Mouse (Mus musculus) CH12.LX (cell line): ENCODE measurements at regions not wholly inside any gene's neighbourhood (a gene's known extent, or its start where the extent isn't known, plus 50 kb on each side); places are given as distances from the start of the nearest gene placed in this dataset.

Experiments used
- DNase-seq: peaks from one replicate; pipeline ENCODE4 v3.0.0-alpha.2; 2013; ENCODE audit errors: extremely low read depth
- H3K27ac ChIP-seq: 2 replicates; pipeline ENCODE4 v1.5.1; 2012; ENCODE audit warnings: low read depth, mild to moderate bottlenecking, control low read depth, moderate library complexity; ENCODE audit not compliant: insufficient read depth
- H3K27me3 ChIP-seq: replicated peaks from 2 replicates; pipeline ENCODE3; 2012; ENCODE audit warnings: inconsistent platforms
- H3K36me3 ChIP-seq, 2 experiments: replicated peaks in 1 of 2; 2 replicates each; pipeline versions ENCODE3 to v1.6.1; 2012; ENCODE audit warnings: inconsistent platforms in 1 of 2, low read length in 1 of 2, mild to moderate bottlenecking in 1 of 2, mixed read lengths in 1 of 2, moderate library complexity in 1 of 2; ENCODE audit not compliant: control insufficient read depth in 1 of 2, insufficient read depth in 1 of 2
- H3K4me1 ChIP-seq, 2 experiments: 2 replicates each; pipeline ENCODE4 v1.6.1; 2012; ENCODE audit warnings: inconsistent platforms in 1 of 2, moderate library complexity in 1 of 2; ENCODE audit not compliant: insufficient read depth in 2 of 2, control insufficient read depth in 1 of 2
- H3K4me2 ChIP-seq: 2 replicates; pipeline ENCODE4 v1.6.1; 2012; ENCODE audit warnings: low read depth, mild to moderate bottlenecking, control low read depth; ENCODE audit not compliant: poor library complexity, insufficient read depth, severe bottlenecking
- H3K4me3 ChIP-seq, 3 experiments: fragments of 150-350 bp in 1 of 3; sonication (generic) in 1 of 3; replicated peaks in 1 of 3; 2 replicates each; pipeline versions ENCODE3 to v1.5.1; 2011 to 2012; ENCODE audit warnings: low read depth in 2 of 3, low read length in 2 of 3, mild to moderate bottlenecking in 2 of 3, moderate library complexity in 2 of 3, control low read depth in 1 of 3, improper control_type of control experiment in 1 of 3, inconsistent platforms in 1 of 3, mixed read lengths in 1 of 3; ENCODE audit not compliant: poor library complexity in 1 of 3
- H3K79me2 ChIP-seq: replicated peaks from 2 replicates; pipeline ENCODE4 v1.6.1; 2012; ENCODE audit warnings: mild to moderate bottlenecking, moderate library complexity; ENCODE audit not compliant: control insufficient read depth, poor library complexity, insufficient read depth, severe bottlenecking; ENCODE audit errors: extremely low read depth
- H3K9ac ChIP-seq: 2 replicates; pipeline ENCODE4 v1.6.1; 2012; ENCODE audit warnings: low read depth, mild to moderate bottlenecking, control low read depth, moderate library complexity; ENCODE audit not compliant: insufficient read depth
- H3K9me3 ChIP-seq: replicated peaks from 2 replicates; pipeline ENCODE3; 2012; ENCODE audit warnings: low read length, inconsistent platforms, mixed read lengths
- CTCF ChIP-seq, 2 experiments: IDR thresholded peaks in 1 of 2; conservative IDR thresholded peaks in 1 of 2; 2 replicates each; pipeline ENCODE4 v1.5.1; 2011 to 2012; ENCODE audit warnings: low read depth in 2 of 2, low read length in 2 of 2, improper control_type of control experiment in 1 of 2, inconsistent platforms in 1 of 2, mild to moderate bottlenecking in 1 of 2, moderate library complexity in 1 of 2
- E2F4 ChIP-seq: IDR thresholded peaks from 2 replicates; pipeline ENCODE4 v1.6.1; 2011; ENCODE audit warnings: low read depth, low read length, improper control_type of control experiment; ENCODE audit not compliant: insufficient replicate concordance
- ELF1 ChIP-seq: IDR thresholded peaks from 2 replicates; pipeline ENCODE4 v1.6.1; 2014; ENCODE audit warnings: low read depth, mild to moderate bottlenecking, inconsistent platforms, low read length, improper control_type of control experiment
- ETS1 ChIP-seq: conservative IDR thresholded peaks from 2 replicates; pipeline ENCODE4 v1.6.1; 2012; ENCODE audit warnings: low read depth, mild to moderate bottlenecking, inconsistent platforms, low read length, improper control_type of control experiment, moderate library complexity
- GABPA ChIP-seq: IDR thresholded peaks from 2 replicates; pipeline ENCODE4 v1.6.1; 2012; ENCODE audit warnings: low read depth, low read length, improper control_type of control experiment, inconsistent platforms; ENCODE audit not compliant: insufficient replicate concordance
- IRF4 ChIP-seq: IDR thresholded peaks from 2 replicates; pipeline ENCODE4 v1.6.1; 2014; ENCODE audit warnings: low read depth, mild to moderate bottlenecking, inconsistent platforms, low read length, improper control_type of control experiment
- JUN ChIP-seq: IDR thresholded peaks from 2 replicates; pipeline ENCODE4 v1.6.1; 2011; ENCODE audit warnings: low read depth, mild to moderate bottlenecking, low read length, improper control_type of control experiment, moderate library complexity; ENCODE audit not compliant: insufficient read depth
- JUND ChIP-seq: conservative IDR thresholded peaks from 2 replicates; pipeline ENCODE4 v1.6.1; 2011; ENCODE audit warnings: low read depth, low read length, improper control_type of control experiment
- MAX ChIP-seq: IDR thresholded peaks from 2 replicates; pipeline ENCODE4 v1.6.1; 2011; ENCODE audit warnings: low read length, improper control_type of control experiment
- MAZ ChIP-seq: IDR thresholded peaks from 2 replicates; pipeline ENCODE4 v1.6.1; 2012; ENCODE audit warnings: low read depth, mild to moderate bottlenecking, inconsistent platforms, low read length, improper control_type of control experiment, moderate library complexity
- MYC ChIP-seq: IDR thresholded peaks from 2 replicates; pipeline ENCODE4 v1.6.1; 2011; ENCODE audit warnings: low read depth, mild to moderate bottlenecking, improper control_type of control experiment, low read length
- NRF1 ChIP-seq: IDR thresholded peaks from 2 replicates; pipeline ENCODE4 v1.6.1; 2014; ENCODE audit warnings: low read depth, mild to moderate bottlenecking, inconsistent platforms, low read length, improper control_type of control experiment, moderate library complexity
- SIN3A ChIP-seq: IDR thresholded peaks from 2 replicates; pipeline ENCODE4 v1.6.1; 2012; ENCODE audit warnings: low read length, improper control_type of control experiment, inconsistent platforms
- USF1 ChIP-seq: IDR thresholded peaks from 2 replicates; pipeline ENCODE4 v1.6.1; 2014; ENCODE audit warnings: low read depth, mild to moderate bottlenecking, inconsistent platforms, low read length, improper control_type of control experiment
- ZC3H11A ChIP-seq: IDR thresholded peaks from 2 replicates; pipeline ENCODE4 v1.6.1; 2012; ENCODE audit warnings: low read depth, mild to moderate bottlenecking, inconsistent platforms, low read length, improper control_type of control experiment
- ZMIZ1 ChIP-seq: IDR thresholded peaks from 2 replicates; pipeline ENCODE4 v1.6.1; 2012; ENCODE audit warnings: low read depth, mild to moderate bottlenecking, inconsistent platforms, low read length, improper control_type of control experiment
- dilution Hi-C: fragments of 300-500 bp; cut with MboI; formaldehyde crosslinking; loops from 2 replicates; pipeline ENCODE4 v1.14.3; 2020; ENCODE audit warnings: low sequenced_read_pairs; ENCODE audit not compliant: extremely low pct_unique_long_range_greater_than_20kb, extremely low pct_ligation_motif_present
- in situ Hi-C: fragments of 300-500 bp; cut with MboI; formaldehyde crosslinking; loops from 3 replicates; pipeline ENCODE4 v1.14.3; 2019; ENCODE audit warnings: low sequenced_read_pairs, low pct_ligation_motif_present, low pct_unique_long_range_greater_than_20kb, mixed read lengths

- H3K27ac ChIP-seq, result no peak overlapping the region
- in situ Hi-C loops, result no loop called here
- H3K4me3 ChIP-seq, result no peak overlapping the region
- H3K9me3 ChIP-seq, result peaks cover 35% of the 10 kb centered on the region
- H3K36me3 ChIP-seq, result no peaks in the 10 kb centered on the region
- dilution Hi-C loops, result no loop called here
- H3K4me2 ChIP-seq, result no peak overlapping the region
- no peaks in the 10 kb centered on the region for H3K27me3 ChIP-seq
- no peak for DNase-seq
- H3K9ac ChIP-seq, result no peak overlapping the region
- no peaks in the 10 kb centered on the region for H3K79me2 ChIP-seq
- TF ChIP-seq NRF1 (no peak), ZC3H11A (no peak), CTCF (conservative IDR thresholded peaks at IDR 0.05 in 1 of 2, IDR thresholded peaks at IDR 0.05 in 1 of 2; ENCODE audit: low read depth in 2 of 2, low read length in 2 of 2) (no peak), E2F4 (no peak), IRF4 (no peak), MAZ (no peak), USF1 (no peak), ETS1 (no peak), MYC (no peak), SIN3A (no peak), MAX (no peak), GABPA (no peak), ZMIZ1 (no peak), ELF1 (no peak), JUN (no peak)
- H3K4me1 ChIP-seq, result no peaks in the 10 kb centered on the region
Observed at GRCm38 (mm10) chr1:186363356-186363755, 246.2 kb upstream of the Lyplal1 start.

- no peak overlapping the region for H3K4me3 ChIP-seq
- H3K36me3 ChIP-seq, result no peaks in the 10 kb centered on the region
- dilution Hi-C loops, result no loop called here
- no peaks in the 10 kb centered on the region for H3K79me2 ChIP-seq
- H3K27ac ChIP-seq, result no peak overlapping the region
- no peak overlapping the region for H3K4me2 ChIP-seq
- TF ChIP-seq ELF1, result no peak
- no peak for TF ChIP-seq ZC3H11A
- no peak for TF ChIP-seq JUND
- TF ChIP-seq, all 38 proteins: peak for 0
- in situ Hi-C loops, result no loop called here
- no peak for DNase-seq
- H3K9ac ChIP-seq, result no peak overlapping the region
- H3K27me3 ChIP-seq, result no peaks in the 10 kb centered on the region
- no peaks in the 10 kb centered on the region for H3K4me1 ChIP-seq
- peaks cover 52% of the 10 kb centered on the region for H3K9me3 ChIP-seq
Observed at GRCm38 (mm10) chr1:186358011-186358670, 241.0 kb upstream of the Lyplal1 start.
